Mouse (Mus musculus) activated CD4-positive, CD25-positive, alpha-beta regulatory T cell (primary cell): ENCODE measurements around the gene Syngr4. TPM values are rescaled to one million over a fixed set of nuclear protein-coding genes. Genes with fewer than 3 reads are reported as not detected.

ENCODE experiments used
- polyA plus RNA-seq, 2 experiments: library from polyadenylated mRNA; unstranded; fragments of 100-300 nt; shearing (Covaris generic); gene quantifications; one replicate each; pipeline ENCODE4 v1.2.1; 2017

Gene Syngr4
- polyA plus RNA-seq = 1 to 10 TPM in 1 of 2 experiments, not detected in 1; 2.1 TPM

DNA sequence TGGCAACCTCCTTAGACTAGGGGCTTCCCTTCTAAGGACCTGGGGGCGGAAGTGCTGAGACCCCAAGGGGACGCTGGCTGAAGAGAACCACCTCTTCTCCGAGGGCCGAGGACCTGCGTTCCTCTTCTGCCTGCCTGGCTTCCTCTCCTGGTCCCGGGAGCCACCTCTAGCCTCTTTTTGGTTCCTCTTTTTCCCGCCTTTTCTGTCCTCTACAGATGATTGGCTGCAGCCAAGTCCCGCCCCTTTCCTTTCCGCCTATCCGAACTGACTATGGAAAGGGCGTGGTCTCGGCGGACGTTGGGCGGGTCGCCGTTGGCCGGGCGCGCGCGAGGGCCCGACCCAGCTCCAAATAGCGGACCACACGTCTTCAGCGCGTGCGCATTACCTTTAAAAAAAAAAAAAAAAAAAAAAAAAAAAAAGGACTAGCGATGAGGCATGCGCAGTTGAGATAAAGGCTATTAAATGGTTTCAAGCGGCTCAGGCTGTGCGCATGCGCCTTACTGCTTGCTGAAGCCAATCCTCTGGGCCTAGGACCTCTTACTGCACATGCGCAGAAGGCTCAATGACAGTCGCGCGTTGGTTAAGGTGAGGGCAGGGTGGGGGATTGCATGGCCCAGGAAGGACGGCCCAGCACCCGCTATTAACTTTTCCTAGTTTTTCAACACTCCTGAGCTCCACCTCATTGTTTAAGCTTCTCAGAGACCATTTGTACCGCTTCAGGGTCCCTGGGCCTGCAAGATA lies at the start of gene Syngr4, which contains the start of gene Tmem143:
Gene Syngr4 (minus strand): TSS at position 198 of the 741 bp plus-strand sequence.
Gene Tmem143 (plus strand): TSS at position 425 of the 741 bp plus-strand sequence.

DNA sequence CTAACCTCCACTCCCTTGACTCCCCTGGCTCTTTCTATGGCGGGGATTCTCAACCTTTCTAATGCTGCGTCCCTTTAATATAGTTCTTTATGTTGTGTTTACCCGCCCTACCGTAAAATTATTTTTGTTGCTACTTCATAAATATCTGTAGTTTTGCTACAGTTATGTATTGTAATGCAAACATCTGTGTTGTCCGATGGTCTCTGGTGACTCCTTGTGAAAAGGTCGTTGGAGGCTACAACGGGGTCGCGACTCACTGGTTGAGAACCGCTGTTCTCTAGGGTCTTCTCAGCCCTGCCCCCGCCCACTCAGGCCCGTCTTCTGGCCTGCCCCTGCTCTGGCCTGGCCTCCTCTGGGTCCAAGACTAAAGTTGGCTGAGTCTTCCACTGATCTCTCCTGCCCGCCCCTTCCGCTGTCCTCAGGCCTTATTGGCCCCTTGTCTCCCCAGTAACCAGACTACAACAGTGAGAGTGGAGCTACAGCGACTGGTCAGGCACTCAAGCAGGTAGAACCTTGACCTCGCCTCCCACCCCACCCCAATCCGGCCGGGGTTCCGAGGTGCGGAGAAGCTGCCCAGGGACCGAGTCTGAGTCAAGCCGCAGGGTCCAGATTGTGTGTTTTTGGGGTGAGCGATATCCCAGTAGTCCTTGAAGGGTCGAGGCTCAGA lies 27.4 kb upstream of the Syngr4 start, which contains the start of gene Ccdc114:
Gene Ccdc114 (plus strand): TSS at position 311 of the 667 bp plus-strand sequence.

DNA sequence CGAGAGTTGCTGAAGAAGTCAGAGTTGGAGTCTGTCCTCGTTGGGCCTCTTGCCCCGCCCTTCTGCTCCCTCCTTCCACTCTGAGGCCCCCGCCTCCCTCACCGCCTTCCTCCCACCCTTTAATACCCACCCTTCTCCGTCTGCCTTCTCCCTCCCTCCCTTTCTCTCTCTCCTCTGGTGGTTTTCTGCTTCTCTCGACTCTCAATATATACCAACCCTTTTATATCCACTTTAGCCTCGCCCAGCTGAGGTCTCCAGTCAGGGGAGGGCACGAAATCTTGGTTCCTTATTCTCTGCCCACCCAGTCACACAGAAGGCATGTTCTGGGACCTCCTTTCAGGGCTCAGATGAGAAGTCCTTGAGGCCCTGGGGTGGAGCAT lies 24.7 kb upstream of the Syngr4 start, which contains the start of gene Emp3:
Gene Emp3 (minus strand): TSS at position 163 of the 380 bp plus-strand sequence.

DNA sequence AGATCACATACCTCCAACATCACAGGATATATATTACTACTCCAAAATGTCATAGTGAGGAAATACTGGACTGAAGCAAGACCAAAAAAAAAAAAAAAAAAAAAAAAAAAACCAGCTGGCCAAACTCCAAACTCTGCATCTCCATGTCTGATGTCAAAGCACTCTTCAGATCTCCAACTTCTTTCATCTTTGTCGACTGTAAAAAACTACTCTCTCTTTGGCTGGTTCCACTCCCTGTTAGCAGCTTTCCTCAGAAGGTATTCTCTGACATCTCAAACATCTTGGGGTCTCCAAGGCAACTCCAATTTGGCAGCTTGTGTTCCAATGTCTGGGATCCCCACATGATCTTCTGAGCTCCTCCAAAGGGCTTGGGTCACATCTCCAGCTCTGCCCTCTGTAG lies 18.2 kb downstream of the Syngr4 start, which contains the start of gene Grin2d:
Gene Grin2d (minus strand): TSS at position 101 of the 400 bp plus-strand sequence.

DNA sequence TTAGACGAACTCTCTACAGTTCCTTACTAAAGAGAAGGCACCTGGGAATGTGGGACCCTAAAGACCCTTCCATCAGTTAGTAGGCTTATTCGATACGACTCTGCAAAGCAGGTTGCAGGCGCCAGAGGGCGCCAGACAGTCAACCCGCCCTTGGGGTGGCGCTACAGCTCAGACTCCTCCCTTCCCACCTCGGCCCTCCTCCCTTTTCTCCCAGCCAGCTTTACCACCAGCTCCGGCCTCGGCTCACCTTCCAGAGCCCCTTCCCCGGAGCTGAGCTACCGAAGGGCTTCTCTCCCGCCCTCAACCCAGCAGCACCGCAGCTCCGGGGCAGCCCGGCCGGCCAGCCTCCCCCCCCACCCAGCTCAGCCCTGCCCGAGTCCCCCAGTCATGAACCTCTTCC lies 23.9 kb downstream of the Syngr4 start, which contains the start of gene Kdelr1:
Gene Kdelr1 (plus strand): TSS at position 149 of the 400 bp plus-strand sequence.

Other genes with a start within 250 kb of the Syngr4 start
- under 1 TPM; 0.05 to 0.23 TPM for gene Fut2, start 230.3 kb downstream of the Syngr4 start, polyA plus RNA-seq
- under 1 TPM in 1 of 2 experiments, not detected in 1; 0.30 TPM for gene Ntn5, start 212.7 kb downstream of the Syngr4 start, polyA plus RNA-seq
- gene Sec1, start 202.3 kb downstream of the Syngr4 start, polyA plus RNA-seq = under 1 TPM; 0.11 to 0.87 TPM
- 1 to 10 TPM; 1.4 to 2.6 TPM for gene Car11, start 196.9 kb downstream of the Syngr4 start, polyA plus RNA-seq
- gene Dbp, start 191.6 kb downstream of the Syngr4 start, polyA plus RNA-seq = 10 to 100 TPM; 30.7 to 43.2 TPM
- gene Rpl18, start 181.3 kb downstream of the Syngr4 start, polyA plus RNA-seq = 1,000 to 10,000 TPM; 1,404 to 2,078 TPM
- 10 to 100 TPM; 21.2 to 24.8 TPM for gene Sphk2, start 178.7 kb downstream of the Syngr4 start, polyA plus RNA-seq
- gene Fam83e, start 175.5 kb downstream of the Syngr4 start, polyA plus RNA-seq = under 1 TPM in 1 of 2 experiments, not detected in 1; 0.09 TPM
- not detected for gene Spaca4, start 170.9 kb downstream of the Syngr4 start, polyA plus RNA-seq
- gene Lmtk3, start 113.0 kb downstream of the Syngr4 start, polyA plus RNA-seq = under 1 TPM; 0.05 to 0.18 TPM
- gene Sult2b1, start 112.0 kb downstream of the Syngr4 start, polyA plus RNA-seq = 1 to 10 TPM; 1.7 to 4.0 TPM
- gene Cyth2, start 82.1 kb downstream of the Syngr4 start, polyA plus RNA-seq = 10 to 100 TPM; 71.9 to 73.3 TPM
- gene Kcnj14, start 71.9 kb downstream of the Syngr4 start, polyA plus RNA-seq = under 1 TPM; 0.06 to 0.12 TPM
- 10 to 100 TPM; 21.4 to 26.5 TPM for gene Grwd1, start 65.8 kb downstream of the Syngr4 start, polyA plus RNA-seq
- 100 to 1,000 TPM in 1 of 2 experiments, 10 to 100 TPM in 1; 84.9 to 108 TPM for gene Kdelr1, start 23.9 kb downstream of the Syngr4 start, polyA plus RNA-seq
- gene Grin2d, start 18.3 kb downstream of the Syngr4 start, polyA plus RNA-seq = 1 to 10 TPM in 1 of 2 experiments, under 1 TPM in 1; 0.94 to 1.1 TPM
- 1 to 10 TPM; 7.2 to 9.5 TPM for gene Tmem143, start 227 bp upstream of the Syngr4 start, polyA plus RNA-seq
- 100 to 1,000 TPM; 711 to 728 TPM for gene Emp3, start 24.7 kb upstream of the Syngr4 start, polyA plus RNA-seq
- 1 to 10 TPM; 1.4 to 2.1 TPM for gene Ccdc114, start 27.4 kb upstream of the Syngr4 start, polyA plus RNA-seq
- under 1 TPM in 1 of 2 experiments, not detected in 1; 0.93 TPM for gene Abcc6, start 133.6 kb upstream of the Syngr4 start, polyA plus RNA-seq
- 10 to 100 TPM; 28.0 to 30.7 TPM for gene Nomo1, start 137.0 kb upstream of the Syngr4 start, polyA plus RNA-seq
- not detected for gene Kcnj11, start 204.1 kb upstream of the Syngr4 start, polyA plus RNA-seq